8 mouse cellular contexts compared by ENCODE assay signal in genomic region chr2:91965417-91965816, GRCm38 (mm10). TPM values are rescaled to one million over a fixed set of nuclear protein-coding genes. Genes with fewer than 3 reads are reported as not detected.
DNase-seq lines count a peak whose midpoint lies in the region; ATAC-seq and TF ChIP-seq lines count a peak whose summit lies in the region.

No protein-coding gene starts in this region.

- no peaks in the 10 kb centered on the region for H3K36me3 ChIP-seq in embryonic facial prominence, embryonic 11.5 days (replicated peaks; ENCODE audit: control insufficient read depth, insufficient read depth, low read depth, low read length)
- no peaks in the 10 kb centered on the region for H3K36me3 ChIP-seq in limb, embryonic 11.5 days (ENCODE audit: control insufficient read depth, insufficient read depth, low read length)
- H3K36me3 ChIP-seq in midbrain, embryonic 10.5 days = 0 out of 2 replicates have a peak, but pooled peaks cover 4% of the 10 kb centered on the region
- H3K36me3 ChIP-seq in thymus, adult 2 months (ENCODE audit: control insufficient read depth, insufficient read depth, low read length) = no peaks in the 10 kb centered on the region

- no peaks in the 10 kb centered on the region for H3K9me3 ChIP-seq in embryonic facial prominence, embryonic 11.5 days (replicated peaks; ENCODE audit: control insufficient read depth, low read length)
- H3K9me3 ChIP-seq in limb, embryonic 11.5 days (ENCODE audit: control insufficient read depth, low read length) = no peaks in the 10 kb centered on the region
- no peaks in the 10 kb centered on the region for H3K9me3 ChIP-seq in midbrain, embryonic 10.5 days (replicated peaks)

- peak overlapping the region; percentile 29 for H3K4me2 ChIP-seq in embryonic facial prominence, embryonic 11.5 days (ENCODE audit: low read depth, low read length)
- peak overlapping the region; percentile 24; the same call in 1 of the 2 replicates for H3K4me2 ChIP-seq in limb, embryonic 11.5 days (ENCODE audit: low read depth, severe bottlenecking)

- WGBS in embryonic facial prominence, embryonic 11.5 days = 12% methylated on average over 20 of the region's 20 CpGs
- 11% methylated on average over 20 of the region's 20 CpGs for WGBS in limb, embryonic 11.5 days
- WGBS in midbrain, embryonic 10.5 days = 15% methylated on average over 20 of the region's 20 CpGs
- 9% methylated on average over 20 of the region's 20 CpGs for WGBS in thymus, adult 2 months

- no peak for TF ChIP-seq CTCF in thymus, adult 2 months (IDR thresholded peaks at IDR 0.05; ENCODE audit: borderline replicate concordance, control insufficient read depth, extremely low read depth, insufficient read depth, low read length, poor library complexity)

- 0 out of 2 replicates have a peak, but pooled peaks have one; percentile 17 for TF ChIP-seq POLR2A in thymus, adult 2 months (IDR thresholded peaks at IDR 0.05; ENCODE audit: control insufficient read depth, extremely low read depth, insufficient read depth, low read length, poor library complexity)

- peaks cover 7% of the 10 kb centered on the region for H3K4me1 ChIP-seq in embryonic facial prominence, embryonic 11.5 days (ENCODE audit: control insufficient read depth, insufficient read depth, low read length)
- H3K4me1 ChIP-seq in limb, embryonic 11.5 days (ENCODE audit: control insufficient read depth, insufficient read depth, low read length) = peaks cover 21% of the 10 kb centered on the region
- H3K4me1 ChIP-seq in midbrain, embryonic 10.5 days = peaks cover 45% of the 10 kb centered on the region
- H3K4me1 ChIP-seq in thymus, adult 2 months (replicated peaks; ENCODE audit: control insufficient read depth, insufficient read depth, low read length) = peaks cover 34% of the 10 kb centered on the region

- H3K9ac ChIP-seq in embryonic facial prominence, embryonic 11.5 days (replicated peaks; ENCODE audit: low read length) = peak overlapping the region; percentile 43
- H3K9ac ChIP-seq in limb, embryonic 11.5 days (ENCODE audit: low read length) = peak overlapping the region; percentile 39; the same call in 1 of the 2 replicates

- peak; percentile 67 for DNase-seq in layer of hippocampus, adult 11-12 months (ENCODE audit: low spot score)
- no peak for DNase-seq in layer of hippocampus, postnatal 25 days (ENCODE audit: extremely low spot score in 1 of 2, low spot score in 1 of 2)
- no peak for DNase-seq in embryonic facial prominence, embryonic 11.5 days (ENCODE audit: low spot score)
- DNase-seq in heart, postnatal 4 days = peak; percentile 77
- no peak for DNase-seq in limb, embryonic 11.5 days (ENCODE audit: low spot score)
- DNase-seq in midbrain, embryonic 10.5 days (ENCODE audit: low spot score) = no peak
- peak; percentile 56 for DNase-seq in thymus, adult 2 months
- no peak for DNase-seq in frontal cortex, postnatal 10 days (ENCODE audit: low spot score in 2 of 2)

- no peaks in the 10 kb centered on the region for H3K27me3 ChIP-seq in embryonic facial prominence, embryonic 11.5 days (ENCODE audit: control insufficient read depth, insufficient read depth, low read length)
- H3K27me3 ChIP-seq in limb, embryonic 11.5 days (ENCODE audit: control insufficient read depth, insufficient read depth, low read length) = no peaks in the 10 kb centered on the region
- H3K27me3 ChIP-seq in midbrain, embryonic 10.5 days (ENCODE audit: low read depth, poor library complexity, severe bottlenecking) = peaks cover 55% of the 10 kb centered on the region
- H3K27me3 ChIP-seq in thymus, adult 2 months (ENCODE audit: control insufficient read depth, insufficient read depth, low read length) = no peaks in the 10 kb centered on the region

- H3K4me3 ChIP-seq in embryonic facial prominence, embryonic 11.5 days (ENCODE audit: low read depth, low read length) = peak overlapping the region; percentile 15; the same call in 1 of the 2 replicates
- peak overlapping the region; percentile 2; the same call in 1 of the 2 replicates for H3K4me3 ChIP-seq in limb, embryonic 11.5 days (ENCODE audit: low read depth, low read length)
- H3K4me3 ChIP-seq in midbrain, embryonic 10.5 days = peak overlapping the region; percentile 36
- H3K4me3 ChIP-seq in thymus, adult 2 months (ENCODE audit: control insufficient read depth, insufficient read depth, low read length) = 0 out of 2 replicates have a peak overlapping the region, but pooled peaks have one; percentile 10

- ATAC-seq in embryonic facial prominence, embryonic 11.5 days (replicated peaks; ENCODE audit: insufficient number of reproducible peaks, low FRiP score, low TSS enrichment, low read depth) = no peak
- ATAC-seq in limb, embryonic 11.5 days (ENCODE audit: insufficient number of reproducible peaks, low FRiP score, low TSS enrichment, low read depth) = no peak

- peak overlapping the region; percentile 31; the same call in 1 of the 2 replicates for H3K27ac ChIP-seq in embryonic facial prominence, embryonic 11.5 days (replicated peaks; ENCODE audit: low read depth, low read length)
- H3K27ac ChIP-seq in limb, embryonic 11.5 days (replicated peaks; ENCODE audit: low read depth, low read length) = peak overlapping the region; percentile 10; the same call in 1 of the 2 replicates
- H3K27ac ChIP-seq in midbrain, embryonic 10.5 days (replicated peaks) = peak overlapping the region; percentile 65
- no peak overlapping the region for H3K27ac ChIP-seq in thymus, adult 2 months (ENCODE audit: control insufficient read depth, insufficient read depth, low read length)

RNA-seq across cellular contexts. Expression of gene Dgkz, which starts 10.2 kb away (rescaled TPM):
- 100 to 1,000 TPM; 479 to 537 TPM for total RNA-seq in layer of hippocampus, postnatal 25 days (2021)
- 28.6 and 30.1 TPM in 2 replicates for polyA plus RNA-seq in embryonic facial prominence, embryonic 11.5 days (2014; fragmentation: Nextera tagmentation; extraction: Ambion mirVana)
- 10 to 100 TPM; 76.6 to 80.9 TPM for total RNA-seq in heart, postnatal 4 days (2021)
- polyA plus RNA-seq in limb, embryonic 11.5 days (2014; fragmentation: Nextera tagmentation; extraction: Ambion mirVana) = 36.9 and 37.6 TPM in 2 replicates
- 28.3 and 35.0 TPM in 2 replicates for polyA plus RNA-seq in midbrain, embryonic 10.5 days (2016; fragmentation: Nextera tagmentation; extraction: Ambion mirVana)
- polyA plus RNA-seq in thymus, adult 2 months (2012; rRNA removed) = 1,103 and 1,229 TPM in 2 replicates

RNA-seq across cellular contexts. Expression of gene Gm9821, which starts 19.9 kb away (rescaled TPM):
- total RNA-seq in layer of hippocampus, postnatal 25 days (2021) = not detected
- polyA plus RNA-seq in embryonic facial prominence, embryonic 11.5 days (2014; fragmentation: Nextera tagmentation; extraction: Ambion mirVana) = 0.28 TPM in 1 of 2 replicates, not detected in the other
- not detected for total RNA-seq in heart, postnatal 4 days (2021)
- polyA plus RNA-seq in limb, embryonic 11.5 days (2014; fragmentation: Nextera tagmentation; extraction: Ambion mirVana) = 0.32 and 0.48 TPM in 2 replicates
- polyA plus RNA-seq in midbrain, embryonic 10.5 days (2016; fragmentation: Nextera tagmentation; extraction: Ambion mirVana) = 0.12 and 0.19 TPM in 2 replicates
- 0.08 TPM in 1 of 2 replicates, not detected in the other for polyA plus RNA-seq in thymus, adult 2 months (2012; rRNA removed)

RNA-seq across cellular contexts. Expression of gene Mdk, which starts 33.3 kb away (rescaled TPM):
- 10 to 100 TPM; 25.5 to 33.2 TPM for total RNA-seq in layer of hippocampus, postnatal 25 days (2021)
- 1,845 and 1,892 TPM in 2 replicates for polyA plus RNA-seq in embryonic facial prominence, embryonic 11.5 days (2014; fragmentation: Nextera tagmentation; extraction: Ambion mirVana)
- total RNA-seq in heart, postnatal 4 days (2021) = 100 to 1,000 TPM; 102 to 110 TPM
- 2,345 and 2,452 TPM in 2 replicates for polyA plus RNA-seq in limb, embryonic 11.5 days (2014; fragmentation: Nextera tagmentation; extraction: Ambion mirVana)
- 1,290 and 1,659 TPM in 2 replicates for polyA plus RNA-seq in midbrain, embryonic 10.5 days (2016; fragmentation: Nextera tagmentation; extraction: Ambion mirVana)
- 12.0 and 17.7 TPM in 2 replicates for polyA plus RNA-seq in thymus, adult 2 months (2012; rRNA removed)

RNA-seq across cellular contexts. Expression of gene Chrm4, which starts 38.4 kb away (rescaled TPM):
- 10 to 100 TPM; 21.5 to 26.1 TPM for total RNA-seq in layer of hippocampus, postnatal 25 days (2021)
- 0.20 and 0.34 TPM in 2 replicates for polyA plus RNA-seq in embryonic facial prominence, embryonic 11.5 days (2014; fragmentation: Nextera tagmentation; extraction: Ambion mirVana)
- not detected for total RNA-seq in heart, postnatal 4 days (2021)
- polyA plus RNA-seq in limb, embryonic 11.5 days (2014; fragmentation: Nextera tagmentation; extraction: Ambion mirVana) = 0.53 and 0.68 TPM in 2 replicates
- polyA plus RNA-seq in midbrain, embryonic 10.5 days (2016; fragmentation: Nextera tagmentation; extraction: Ambion mirVana) = 0.81 and 1.0 TPM in 2 replicates
- 0.80 and 0.87 TPM in 2 replicates for polyA plus RNA-seq in thymus, adult 2 months (2012; rRNA removed)

RNA-seq across cellular contexts. Expression of gene Creb3l1, which starts 58.9 kb away (rescaled TPM):
- total RNA-seq in layer of hippocampus, postnatal 25 days (2021) = 1 to 10 TPM; 4.0 to 4.6 TPM
- polyA plus RNA-seq in embryonic facial prominence, embryonic 11.5 days (2014; fragmentation: Nextera tagmentation; extraction: Ambion mirVana) = 1.2 and 1.5 TPM in 2 replicates
- 10 to 100 TPM; 16.9 to 18.5 TPM for total RNA-seq in heart, postnatal 4 days (2021)
- polyA plus RNA-seq in limb, embryonic 11.5 days (2014; fragmentation: Nextera tagmentation; extraction: Ambion mirVana) = 0.85 and 1.3 TPM in 2 replicates
- 0.96 and 1.6 TPM in 2 replicates for polyA plus RNA-seq in midbrain, embryonic 10.5 days (2016; fragmentation: Nextera tagmentation; extraction: Ambion mirVana)
- polyA plus RNA-seq in thymus, adult 2 months (2012; rRNA removed) = 1.7 and 1.8 TPM in 2 replicates

Comparison
In these comparisons a context has a peak if more than half of its experiments do, and no peak if none do; other contexts are left out.
1. DNase-seq: peak in layer of hippocampus, adult 11-12 months (single experiment), heart, postnatal 4 days (single experiment) and thymus, adult 2 months (single experiment); none in layer of hippocampus, postnatal 25 days (0 of 2), embryonic facial prominence, embryonic 11.5 days (single experiment), limb, embryonic 11.5 days (single experiment), midbrain, embryonic 10.5 days (single experiment) and frontal cortex, postnatal 10 days (0 of 2).
2. RNA of gene Dgkz, which starts 10.2 kb away (polyA plus RNA-seq): 1,103 to 1,229 TPM in thymus, adult 2 months; 36.9 to 37.6 TPM in limb, embryonic 11.5 days, 28.3 to 35.0 TPM in midbrain, embryonic 10.5 days and 28.6 to 30.1 TPM in embryonic facial prominence, embryonic 11.5 days; every median in the first group is over 10 times any median in the second.
3. RNA of gene Mdk, which starts 33.3 kb away (polyA plus RNA-seq): 2,345 to 2,452 TPM in limb, embryonic 11.5 days, 1,845 to 1,892 TPM in embryonic facial prominence, embryonic 11.5 days and 1,290 to 1,659 TPM in midbrain, embryonic 10.5 days; 12.0 to 17.7 TPM in thymus, adult 2 months; every median in the first group is over 10 times any median in the second.
4. Peak in every context shown above with its lines, with median percentiles within 50 percentile points of each other: H3K4me3 ChIP-seq.